Mouse (Mus musculus): ENCODE measurements around the gene Mrps27. TPM values are rescaled to one million over a fixed set of nuclear protein-coding genes. Genes with fewer than 3 reads are reported as not detected.
A peak's percentile ranks its signal among the peaks of the same experiment; 100 is the strongest.

Gene Mrps27
- polyA plus RNA-seq, 1 experiment from 2014 or later, result 48.1 TPM

DNA sequence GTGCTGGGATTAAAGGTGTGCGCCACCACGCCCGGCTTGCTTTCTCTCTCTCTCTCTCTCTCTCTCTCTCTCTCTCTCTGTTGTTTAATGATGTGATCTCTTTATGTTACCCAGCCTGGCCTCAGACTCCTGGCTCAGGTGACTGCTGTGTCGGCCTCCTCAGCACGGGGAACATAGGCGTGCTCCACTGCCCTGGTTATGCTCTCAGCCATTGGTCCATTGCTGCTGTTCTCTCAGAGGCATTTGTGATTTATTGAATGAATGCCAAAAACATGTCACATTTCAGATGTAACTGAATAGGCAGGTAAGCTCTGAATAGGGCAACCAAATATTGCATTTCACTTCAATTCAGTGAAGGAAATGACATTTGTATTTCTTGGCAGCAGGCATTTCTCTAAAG, 41.3 kb downstream of the Mrps27 start:
- Histone ChIP-seq H3K4me1 (ENCODE audit: control insufficient read depth, insufficient read depth, low read length) (no peaks in the 10 kb centered on the region), H3K9me3 (ENCODE audit: control insufficient read depth, low read length) (no peaks in the 10 kb centered on the region), H3K4me3 (ENCODE audit: low read depth, low read length) (no peak overlapping the region), H3K4me2 (ENCODE audit: low read depth, low read length) (no peak overlapping the region), H3K9ac (ENCODE audit: low read depth, low read length) (no peak overlapping the region), H3K36me3 (ENCODE audit: control insufficient read depth, insufficient read depth, low read length) (0 out of 2 replicates have a peak, but pooled peaks cover 5% of the 10 kb centered on the region), H3K27me3 (replicated peaks; ENCODE audit: control insufficient read depth, insufficient read depth, low read length) (no peaks in the 10 kb centered on the region), H3K27ac (replicated peaks; ENCODE audit: low read depth, low read length) (no peak overlapping the region)
- DNase-seq (ENCODE audit: low spot score) (peak; percentile 62), ATAC-seq (ENCODE audit: low read depth) (peak; percentile 91)
- WGBS, result 78% methylated on average over 6 of the region's 6 CpGs

- Histone ChIP-seq H3K27me3 (replicated peaks; ENCODE audit: control insufficient read depth, insufficient read depth, low read length) (no peaks in the 10 kb centered on the region), H3K9me3 (ENCODE audit: control insufficient read depth, low read length) (no peaks in the 10 kb centered on the region), H3K36me3 (ENCODE audit: control insufficient read depth, insufficient read depth, low read length) (0 out of 2 replicates have a peak, but pooled peaks cover 4% of the 10 kb centered on the region), H3K4me3 (ENCODE audit: low read depth, low read length) (no peak overlapping the region), H3K9ac (ENCODE audit: low read depth, low read length) (no peak overlapping the region), H3K4me1 (ENCODE audit: control insufficient read depth, insufficient read depth, low read length) (0 out of 2 replicates have a peak, but pooled peaks cover 2% of the 10 kb centered on the region), H3K4me2 (ENCODE audit: low read depth, low read length) (no peak overlapping the region), H3K27ac (replicated peaks; ENCODE audit: low read depth, low read length) (no peak overlapping the region)
- ATAC-seq (ENCODE audit: low read depth) (no peak), DNase-seq (ENCODE audit: low spot score) (no peak)
- 78% methylated on average over 7 of the region's 7 CpGs for WGBS
Measured at GRCm38 (mm10) chr13:99386341-99386740, 41.8 kb downstream of the Mrps27 start.

DNA sequence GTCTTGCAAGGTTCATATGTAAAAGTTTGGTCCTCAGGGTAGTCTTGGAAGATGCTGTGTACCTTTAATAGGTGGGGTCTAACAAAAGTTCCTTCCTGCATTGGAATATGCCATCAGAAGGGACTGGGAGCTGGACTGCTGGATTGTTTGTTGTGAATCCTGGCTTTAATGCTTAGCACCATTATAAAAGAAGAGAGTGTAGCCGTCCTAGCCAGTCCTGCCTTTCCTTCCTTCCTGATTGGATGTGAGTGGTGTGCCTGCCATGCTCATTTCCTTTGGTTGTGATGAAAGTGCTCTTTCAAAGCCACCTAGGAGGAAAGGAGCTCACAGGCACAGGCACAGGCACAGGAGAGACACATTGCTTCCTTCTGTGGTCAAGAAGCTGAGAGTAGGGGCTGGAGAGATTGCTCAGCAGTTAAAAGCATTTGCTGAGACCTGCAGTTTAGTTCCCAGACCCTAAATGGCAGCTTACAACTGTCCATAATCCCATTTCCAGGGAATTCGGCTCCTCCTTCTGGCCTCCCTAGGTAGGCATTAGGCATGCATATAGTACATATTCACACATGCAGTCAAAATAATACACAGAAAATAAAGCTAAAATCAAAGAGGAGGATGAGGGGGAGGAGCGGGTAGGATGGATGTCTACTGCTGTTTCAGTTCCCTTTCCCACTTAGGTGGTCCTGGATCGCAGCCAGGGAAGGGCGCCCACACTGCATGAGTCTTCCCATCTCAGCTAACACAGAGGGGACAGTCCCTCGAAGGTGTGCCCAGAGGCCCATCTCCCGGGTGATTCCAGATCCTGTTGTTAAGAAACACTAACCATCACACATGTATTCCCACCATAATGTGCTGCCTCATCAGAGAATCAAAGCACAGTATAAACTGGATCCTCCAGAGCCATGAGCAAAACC, 43.6 kb downstream of the Mrps27 start:
- Histone ChIP-seq H3K36me3 (ENCODE audit: control insufficient read depth, insufficient read depth, low read length) (no peaks in the 10 kb centered on the region), H3K27ac (replicated peaks; ENCODE audit: low read depth, low read length) (no peak overlapping the region), H3K9ac (ENCODE audit: low read depth, low read length) (no peak overlapping the region), H3K4me3 (ENCODE audit: low read depth, low read length) (no peak overlapping the region), H3K9me3 (ENCODE audit: control insufficient read depth, low read length) (no peaks in the 10 kb centered on the region), H3K27me3 (replicated peaks; ENCODE audit: control insufficient read depth, insufficient read depth, low read length) (no peaks in the 10 kb centered on the region), H3K4me2 (ENCODE audit: low read depth, low read length) (no peak overlapping the region), H3K4me1 (ENCODE audit: control insufficient read depth, insufficient read depth, low read length) (0 out of 2 replicates have a peak, but pooled peaks cover 5% of the 10 kb centered on the region)
- no peak for ATAC-seq (ENCODE audit: low read depth)
- no peak for DNase-seq (ENCODE audit: low spot score)
- 67% methylated on average over 7 of the region's 7 CpGs for WGBS

- Histone ChIP-seq H3K9ac (ENCODE audit: low read depth, low read length) (no peak overlapping the region), H3K36me3 (ENCODE audit: control insufficient read depth, insufficient read depth, low read length) (no peaks in the 10 kb centered on the region), H3K4me2 (ENCODE audit: low read depth, low read length) (no peak overlapping the region), H3K27ac (replicated peaks; ENCODE audit: low read depth, low read length) (peak overlapping the region; percentile 29; the same call in 1 of the 2 replicates), H3K4me1 (ENCODE audit: control insufficient read depth, insufficient read depth, low read length) (peaks cover 10% of the 10 kb centered on the region; the same call in 1 of the 2 replicates), H3K27me3 (replicated peaks; ENCODE audit: control insufficient read depth, insufficient read depth, low read length) (no peaks in the 10 kb centered on the region), H3K4me3 (ENCODE audit: low read depth, low read length) (no peak overlapping the region), H3K9me3 (ENCODE audit: control insufficient read depth, low read length) (no peaks in the 10 kb centered on the region)
- WGBS, result 62% methylated on average over 3 of the region's 3 CpGs
- ATAC-seq (ENCODE audit: low read depth) (0 out of 2 replicates have a peak, but pooled peaks have one; percentile 26), DNase-seq (ENCODE audit: low spot score) (peak; percentile 54)
Measured at GRCm38 (mm10) chr13:99391417-99391816, 46.8 kb downstream of the Mrps27 start.

DNA sequence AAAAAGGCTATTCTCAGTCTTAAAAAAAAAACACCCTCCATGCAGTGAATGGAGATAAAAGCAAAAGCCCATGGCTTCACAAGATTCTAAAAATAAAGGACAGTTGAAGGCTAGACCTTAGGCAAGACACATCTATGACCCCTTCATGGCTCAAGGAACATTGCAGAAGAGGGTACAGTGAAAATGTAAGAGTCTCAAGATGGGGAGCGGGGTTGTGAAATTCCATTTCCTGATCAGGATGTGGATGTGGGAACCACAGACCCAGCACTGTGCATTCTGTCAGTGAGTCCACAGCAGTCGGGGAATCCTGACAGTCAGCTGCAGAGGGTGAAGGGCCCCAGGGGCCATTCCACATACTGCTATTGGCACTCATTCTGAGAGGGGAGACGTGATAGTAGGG, 48.5 kb downstream of the Mrps27 start:
- Histone ChIP-seq H3K4me1 (ENCODE audit: control insufficient read depth, insufficient read depth, low read length) (peaks cover 12% of the 10 kb centered on the region; the same call in 1 of the 2 replicates), H3K27me3 (replicated peaks; ENCODE audit: control insufficient read depth, insufficient read depth, low read length) (no peaks in the 10 kb centered on the region), H3K4me3 (ENCODE audit: low read depth, low read length) (no peak overlapping the region), H3K9ac (ENCODE audit: low read depth, low read length) (no peak overlapping the region), H3K36me3 (ENCODE audit: control insufficient read depth, insufficient read depth, low read length) (no peaks in the 10 kb centered on the region), H3K27ac (replicated peaks; ENCODE audit: low read depth, low read length) (no peak overlapping the region), H3K9me3 (ENCODE audit: control insufficient read depth, low read length) (no peaks in the 10 kb centered on the region), H3K4me2 (ENCODE audit: low read depth, low read length) (no peak overlapping the region)
- no peak for ATAC-seq (ENCODE audit: low read depth)
- DNase-seq (ENCODE audit: low spot score), result no peak
- 69% methylated on average over 3 of the region's 3 CpGs for WGBS

GRCm38 (mm10) chr13:99394694-99395093, 50.1 kb downstream of the Mrps27 start:
- H3K4me3 ChIP-seq (ENCODE audit: low read depth, low read length), result no peak overlapping the region
- H3K27me3 ChIP-seq (replicated peaks; ENCODE audit: control insufficient read depth, insufficient read depth, low read length), result no peaks in the 10 kb centered on the region
- no peaks in the 10 kb centered on the region for H3K9me3 ChIP-seq (ENCODE audit: control insufficient read depth, low read length)
- peaks cover 24% of the 10 kb centered on the region; the same call in 1 of the 2 replicates for H3K4me1 ChIP-seq (ENCODE audit: control insufficient read depth, insufficient read depth, low read length)
- H3K4me2 ChIP-seq (ENCODE audit: low read depth, low read length), result no peak overlapping the region
- 55% methylated on average over 3 of the region's 3 CpGs for WGBS
- no peak for DNase-seq (ENCODE audit: low spot score)
- ATAC-seq (ENCODE audit: low read depth), result no peak
- H3K36me3 ChIP-seq (ENCODE audit: control insufficient read depth, insufficient read depth, low read length), result no peaks in the 10 kb centered on the region
- no peak overlapping the region for H3K27ac ChIP-seq (replicated peaks; ENCODE audit: low read depth, low read length)
- no peak overlapping the region for H3K9ac ChIP-seq (ENCODE audit: low read depth, low read length)

DNA sequence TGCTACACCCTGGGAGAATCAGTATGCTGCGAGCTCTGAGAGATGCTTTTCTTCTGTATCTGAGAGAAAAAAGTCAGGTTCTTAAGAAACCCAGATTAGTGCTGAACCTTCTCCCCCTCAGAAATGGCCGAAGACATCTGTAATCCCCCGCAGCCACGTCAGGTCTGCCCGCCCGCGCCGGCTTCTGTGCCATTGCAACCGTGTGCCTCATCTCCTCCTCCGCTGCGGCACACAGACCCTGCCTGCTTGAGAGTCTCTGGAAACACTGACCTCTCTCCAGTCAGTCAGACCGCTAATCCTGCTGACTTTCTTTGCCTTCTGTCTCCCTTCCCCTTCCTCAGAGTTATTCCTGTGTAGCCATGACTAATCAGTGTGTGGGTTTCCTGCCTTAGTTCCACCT, 50.9 kb downstream of the Mrps27 start:
- no peak overlapping the region for H3K9ac ChIP-seq (ENCODE audit: low read depth, low read length)
- H3K4me1 ChIP-seq (ENCODE audit: control insufficient read depth, insufficient read depth, low read length), result peaks cover 24% of the 10 kb centered on the region; the same call in 1 of the 2 replicates
- H3K27me3 ChIP-seq (replicated peaks; ENCODE audit: control insufficient read depth, insufficient read depth, low read length), result no peaks in the 10 kb centered on the region
- H3K27ac ChIP-seq (replicated peaks; ENCODE audit: low read depth, low read length), result peak overlapping the region; percentile 53; the same call in 1 of the 2 replicates
- DNase-seq (ENCODE audit: low spot score) (peak; percentile 38), ATAC-seq (ENCODE audit: low read depth) (no peak)
- H3K36me3 ChIP-seq (ENCODE audit: control insufficient read depth, insufficient read depth, low read length), result peaks cover 5% of the 10 kb centered on the region
- 46% methylated on average over 12 of the region's 12 CpGs for WGBS
- H3K4me3 ChIP-seq (ENCODE audit: low read depth, low read length), result no peak overlapping the region
- H3K9me3 ChIP-seq (ENCODE audit: control insufficient read depth, low read length), result no peaks in the 10 kb centered on the region
- H3K4me2 ChIP-seq (ENCODE audit: low read depth, low read length), result peak overlapping the region; percentile 5; the same call in 1 of the 2 replicates

GRCm38 (mm10) chr13:99397228-99397627, 52.6 kb downstream of the Mrps27 start:
- no peak overlapping the region for H3K27ac ChIP-seq (replicated peaks; ENCODE audit: low read depth, low read length)
- WGBS, result 69% methylated on average over 7 of the region's 7 CpGs
- no peak overlapping the region for H3K9ac ChIP-seq (ENCODE audit: low read depth, low read length)
- DNase-seq (ENCODE audit: low spot score) (peak; percentile 62), ATAC-seq (ENCODE audit: low read depth) (peak; percentile 60; the same call in 1 of the 2 replicates)
- no peak overlapping the region for H3K4me2 ChIP-seq (ENCODE audit: low read depth, low read length)
- H3K4me3 ChIP-seq (ENCODE audit: low read depth, low read length), result no peak overlapping the region
- no peaks in the 10 kb centered on the region for H3K9me3 ChIP-seq (ENCODE audit: control insufficient read depth, low read length)
- H3K4me1 ChIP-seq (ENCODE audit: control insufficient read depth, insufficient read depth, low read length), result peaks cover 22% of the 10 kb centered on the region; the same call in 1 of the 2 replicates
- H3K36me3 ChIP-seq (ENCODE audit: control insufficient read depth, insufficient read depth, low read length), result peaks cover 8% of the 10 kb centered on the region
- no peaks in the 10 kb centered on the region for H3K27me3 ChIP-seq (replicated peaks; ENCODE audit: control insufficient read depth, insufficient read depth, low read length)

Measured in embryonic facial prominence, embryonic 14.5 days (tissue).